ENCODE assay signal across 29 mouse cellular contexts in genomic region chr13:45080771-45081170, GRCm38 (mm10). TPM values are rescaled to one million over a fixed set of nuclear protein-coding genes. Genes with fewer than 3 reads are reported as not detected.
"Had no signal": no experiment of that assay in that cellular context is flagged by ENCODE, and none has a peak within 500 bp of the region (broad histone marks: within the 10 kb centered on the region; RNA-seq: fewer than 3 reads in every experiment).

No protein-coding gene starts in this region.

- H3K4me2 ChIP-seq: heart, embryonic 13.5 days; heart, embryonic 15.5 days; hindbrain, embryonic 13.5 days; hindbrain, embryonic 15.5 days; limb, embryonic 12.5 days; liver, embryonic 11.5 days; liver, embryonic 13.5 days; liver, embryonic 15.5 days had no signal

- H3K27ac ChIP-seq: heart, embryonic 10.5 days; heart, embryonic 13.5 days; heart, embryonic 15.5 days; hindbrain, embryonic 13.5 days; hindbrain, embryonic 15.5 days; hindbrain, postnatal 0 days; layer of hippocampus, adult 2 months; left cerebral cortex, adult 2 months; limb, embryonic 12.5 days; liver, embryonic 13.5 days; liver, embryonic 15.5 days had no signal

- H3K27me3 ChIP-seq: hindbrain, embryonic 15.5 days had no signal

- H3K9me3 ChIP-seq: heart, embryonic 10.5 days; hindbrain, embryonic 15.5 days; liver, embryonic 15.5 days had no signal

- H3K4me3 ChIP-seq: heart, embryonic 10.5 days; heart, embryonic 13.5 days; heart, embryonic 15.5 days; hindbrain, embryonic 13.5 days; hindbrain, embryonic 15.5 days; layer of hippocampus, adult 2 months; left cerebral cortex, adult 2 months; limb, embryonic 12.5 days; liver, embryonic 13.5 days; liver, embryonic 15.5 days had no signal

- H3K9ac ChIP-seq: heart, embryonic 13.5 days; heart, embryonic 15.5 days; hindbrain, embryonic 13.5 days; hindbrain, embryonic 15.5 days; limb, embryonic 12.5 days; liver, embryonic 13.5 days; liver, embryonic 15.5 days had no signal

- H3K36me3 ChIP-seq: heart, embryonic 13.5 days; heart, embryonic 15.5 days; hindbrain, embryonic 13.5 days; hindbrain, embryonic 15.5 days; limb, embryonic 12.5 days; liver, embryonic 13.5 days; liver, embryonic 15.5 days had no signal

- ATAC-seq: hindbrain, postnatal 0 days; intestine, embryonic 16.5 days had no signal

- H3K4me1 ChIP-seq: hindbrain, embryonic 15.5 days; limb, embryonic 12.5 days; liver, embryonic 13.5 days; liver, embryonic 15.5 days had no signal

- DNase-seq: gastrocnemius, postnatal 14 days; gastrocnemius, postnatal 36 days; heart, adult 18-20 months; heart, postnatal 14 days; heart, postnatal 36 days; kidney, adult 11 months; kidney, adult 2 months; kidney, postnatal 10 days; kidney, postnatal 25 days; kidney, postnatal 4 days; liver; liver, embryonic 13.5 days had no signal

RNA-seq across cellular contexts. Expression of gene Gm9817, which starts 2.3 kb away (rescaled TPM):
- total RNA-seq: heart, postnatal 14 days; hematopoietic stem cell, adult 5-6 weeks; layer of hippocampus, adult 2 months; left cerebral cortex, adult 2 months; left cerebral cortex, postnatal 36 days had no signal
- polyA plus RNA-seq: heart, embryonic 10.5 days; hindbrain, embryonic 11.5 days; intestine, embryonic 14.5 days; intestine, embryonic 16.5 days; kidney, adult 2 months; kidney, embryonic 16.5 days; limb, embryonic 12.5 days; liver, embryonic 11.5 days; liver, embryonic 13.5 days; liver, embryonic 15.5 days had no signal
